Mouse (Mus musculus): Measurements from ENCODE around the gene Uggt1. TPM values are rescaled to one million over a fixed set of nuclear protein-coding genes. Genes with fewer than 3 reads are reported as not detected.
A peak's percentile ranks its signal among the peaks of the same experiment; 100 is the strongest.

Gene Uggt1
- polyA plus RNA-seq, 1 experiment from 2014 or later, result 74.2 TPM

DNA sequence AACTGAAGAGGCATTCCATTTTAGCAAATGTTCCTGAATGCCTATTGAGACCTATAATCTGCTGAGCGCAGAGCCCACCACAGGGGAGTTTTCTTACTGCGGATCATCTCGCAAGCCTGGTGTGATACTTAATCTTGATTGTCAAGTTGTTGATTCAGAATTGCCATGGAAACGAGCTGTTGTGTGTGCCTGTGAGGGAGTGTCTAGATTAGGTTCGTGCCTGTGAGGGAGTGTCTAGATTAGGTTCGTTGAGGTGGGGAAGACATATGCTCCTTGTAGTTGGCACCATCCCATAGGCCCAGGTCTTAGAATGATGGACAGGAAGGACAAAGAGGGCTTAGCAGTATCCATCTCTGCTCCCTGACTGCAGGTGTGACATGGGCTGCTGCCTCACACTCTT, 153.3 kb downstream of the Uggt1 start:
- Histone ChIP-seq H3K4me2 (replicated peaks; ENCODE audit: low read depth, low read length) (no peak overlapping the region), H3K9ac (replicated peaks; ENCODE audit: low read depth, low read length) (no peak overlapping the region), H3K4me1 (ENCODE audit: control insufficient read depth, insufficient read depth, low read length) (peaks cover 29% of the 10 kb centered on the region), H3K36me3 (ENCODE audit: control insufficient read depth, insufficient read depth, low read length) (no peaks in the 10 kb centered on the region), H3K4me3 (ENCODE audit: low read depth, low read length) (no peak overlapping the region), H3K27ac (ENCODE audit: low read length) (no peak overlapping the region), H3K9me3 (ENCODE audit: control insufficient read depth, low read depth, low read length) (no peaks in the 10 kb centered on the region), H3K27me3 (ENCODE audit: control insufficient read depth, insufficient read depth, low read length) (no peaks in the 10 kb centered on the region)
- WGBS, result 74% methylated on average over 6 of the region's 6 CpGs
- ATAC-seq (ENCODE audit: insufficient number of reproducible peaks, insufficient read depth, low FRiP score, low read depth), result peak; percentile 57; the same call in 1 of the 2 replicates

DNA sequence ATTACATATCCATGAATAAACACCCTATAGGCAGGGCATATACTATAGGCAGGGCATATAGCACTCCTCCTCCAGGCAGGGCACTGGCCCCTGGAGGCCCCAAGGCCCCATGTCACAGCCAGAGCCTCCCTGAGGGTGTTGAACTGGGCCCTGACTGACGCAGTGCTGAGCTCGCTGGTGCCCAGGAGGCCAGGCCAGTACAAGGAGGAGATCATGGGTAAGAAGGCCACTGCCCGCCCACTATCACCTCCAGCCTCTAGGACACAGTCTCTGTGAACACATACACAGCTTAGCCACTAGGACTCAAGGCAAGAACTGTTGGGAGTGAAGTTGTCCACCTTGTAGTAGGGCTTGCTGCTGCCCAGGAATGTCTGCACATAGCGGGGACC, 153.8 kb downstream of the Uggt1 start:
- ATAC-seq (ENCODE audit: insufficient number of reproducible peaks, insufficient read depth, low FRiP score, low read depth), result peak; percentile 14; the same call in 1 of the 2 replicates
- H3K9me3 ChIP-seq (ENCODE audit: control insufficient read depth, low read depth, low read length), result peaks cover 2% of the 10 kb centered on the region; the same call in 1 of the 2 replicates
- H3K36me3 ChIP-seq (ENCODE audit: control insufficient read depth, insufficient read depth, low read length), result peaks cover 2% of the 10 kb centered on the region; the same call in 1 of the 2 replicates
- H3K9ac ChIP-seq (replicated peaks; ENCODE audit: low read depth, low read length), result no peak overlapping the region
- no peak overlapping the region for H3K4me3 ChIP-seq (ENCODE audit: low read depth, low read length)
- no peaks in the 10 kb centered on the region for H3K27me3 ChIP-seq (ENCODE audit: control insufficient read depth, insufficient read depth, low read length)
- no peak overlapping the region for H3K4me2 ChIP-seq (replicated peaks; ENCODE audit: low read depth, low read length)
- 0 out of 2 replicates have a peak overlapping the region, but pooled peaks have one; percentile 21 for H3K27ac ChIP-seq (ENCODE audit: low read length)
- 86% methylated on average over 4 of the region's 4 CpGs for WGBS
- H3K4me1 ChIP-seq (ENCODE audit: control insufficient read depth, insufficient read depth, low read length), result peaks cover 26% of the 10 kb centered on the region

Small RNA genes lying within 50 kb of the gene (microRNA-seq; reads per million reads assigned to microRNA genes)
- 2.9 reads per million, percentile 3 among the genes with 10 or more reads in this experiment for gene Mir6897

Other genes with a start within 250 kb of the Uggt1 start
- 8.0 and 8.5 TPM in 2 replicates for gene Hs6st1, start 176.3 kb downstream of the Uggt1 start, polyA plus RNA-seq (2014; fragmentation: Nextera tagmentation; extraction: Ambion mirVana)
- gene Neurl3, start 30.0 kb upstream of the Uggt1 start, polyA plus RNA-seq (2014; fragmentation: Nextera tagmentation; extraction: Ambion mirVana), result 10.9 and 13.5 TPM in 2 replicates
- 2.7 and 2.9 TPM in 2 replicates for gene Arid5a, start 63.0 kb upstream of the Uggt1 start, polyA plus RNA-seq (2014; fragmentation: Nextera tagmentation; extraction: Ambion mirVana)
- gene Kansl3, start 124.5 kb upstream of the Uggt1 start, polyA plus RNA-seq (2014; fragmentation: Nextera tagmentation; extraction: Ambion mirVana), result 44.7 and 45.1 TPM in 2 replicates
- 0.61 and 0.77 TPM in 2 replicates for gene Fer1l5, start 127.6 kb upstream of the Uggt1 start, polyA plus RNA-seq (2014; fragmentation: Nextera tagmentation; extraction: Ambion mirVana)
- 31.9 and 35.0 TPM in 2 replicates for gene Lman2l, start 200.6 kb upstream of the Uggt1 start, polyA plus RNA-seq (2014; fragmentation: Nextera tagmentation; extraction: Ambion mirVana)
- 14.1 and 14.4 TPM in 2 replicates for gene Cnnm4, start 226.9 kb upstream of the Uggt1 start, polyA plus RNA-seq (2014; fragmentation: Nextera tagmentation; extraction: Ambion mirVana)